9 mouse cellular contexts compared by ENCODE assay signal in the genomic region with DNA sequence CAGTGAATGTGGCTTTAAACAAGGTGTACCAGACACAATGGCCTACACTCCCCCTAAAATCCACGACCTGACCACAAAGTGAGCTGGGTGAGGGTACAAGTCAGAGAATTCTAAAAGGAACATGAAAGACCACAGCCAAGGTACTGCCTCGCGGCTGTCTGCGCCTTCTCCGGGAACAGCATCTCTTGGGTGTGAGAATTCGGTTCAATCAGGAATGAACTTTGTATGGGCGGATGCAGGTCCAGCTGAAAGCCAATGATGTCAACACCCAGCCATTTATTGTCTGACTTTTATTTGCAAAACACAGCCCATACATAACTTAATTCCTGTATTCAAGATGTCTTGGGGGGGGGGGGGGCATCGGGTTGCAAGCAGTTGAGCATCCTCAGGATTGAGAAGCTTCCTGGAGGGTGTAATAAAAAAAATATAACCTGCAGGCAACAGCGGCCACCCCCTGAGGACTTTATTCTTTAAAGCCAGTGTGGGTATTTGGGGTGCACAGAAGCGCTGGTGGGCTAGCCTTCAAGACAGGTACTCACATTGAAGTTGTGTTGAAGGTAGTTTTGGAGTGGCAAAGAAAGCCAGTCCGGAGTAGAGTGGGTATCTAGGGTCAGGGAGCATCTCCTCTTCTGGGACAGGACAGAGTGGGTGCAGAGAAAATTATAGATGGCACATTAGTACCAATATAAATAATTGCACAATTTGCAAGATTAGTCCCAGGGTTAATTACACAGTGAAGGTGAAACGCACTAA. TPM values are rescaled to one million over a fixed set of nuclear protein-coding genes. Genes with fewer than 3 reads are reported as not detected.
DNase-seq lines count a peak whose midpoint lies in the region; ATAC-seq and TF ChIP-seq lines count a peak whose summit lies in the region.
"Had no signal": no experiment of that assay in that cellular context is flagged by ENCODE, and none has a peak within 500 bp of the region (broad histone marks: within the 10 kb centered on the region; RNA-seq: fewer than 3 reads in every experiment).

No protein-coding gene starts in this region.

- intact Hi-C loops in heart, adult 2 months (cut with DNase I) = loop anchor here (2.0 to 5.0 kb wide), 2 partner anchors 36 to 38 kb away; partner anchors contain the start of gene Neu1
- intact Hi-C loops in heart, postnatal 36 days (cut with DNase I) = loop anchor here (2.0 to 10.0 kb wide), 3 partner anchors 36 to 896 kb away; partner anchors contain the start of gene Ddx39b

- no peak for TF ChIP-seq POLR2A in heart, adult 2 months (IDR thresholded peaks at IDR 0.05; ENCODE audit: insufficient read depth, low read depth, low read length)

- no peaks in the 10 kb centered on the region for H3K9me3 ChIP-seq in E14TG2a.4 (ENCODE audit: low read length)
- no peaks in the 10 kb centered on the region for H3K9me3 ChIP-seq in forebrain, embryonic 14.5 days (replicated peaks; ENCODE audit: control insufficient read depth, low read length)
- H3K9me3 ChIP-seq in liver, embryonic 14.5 days (ENCODE audit: control insufficient read depth, low read length) = no peaks in the 10 kb centered on the region

- H3K4me2 ChIP-seq in forebrain, embryonic 14.5 days (ENCODE audit: low read length) = peak overlapping the region; percentile 83
- H3K4me2 ChIP-seq in liver, embryonic 14.5 days (ENCODE audit: low read depth) = peak overlapping the region; percentile 96

- H3K4me1 ChIP-seq in heart, adult 2 months (ENCODE audit: control insufficient read depth, insufficient read depth, low read length) = peaks cover 5% of the 10 kb centered on the region
- H3K4me1 ChIP-seq in E14TG2a.4 (replicated peaks; ENCODE audit: low read depth, low read length) = peaks cover 66% of the 10 kb centered on the region
- peaks cover 23% of the 10 kb centered on the region for H3K4me1 ChIP-seq in forebrain, embryonic 14.5 days (ENCODE audit: control insufficient read depth, insufficient read depth, low read length)
- H3K4me1 ChIP-seq in liver, embryonic 14.5 days (replicated peaks; ENCODE audit: control insufficient read depth in 2 of 2, insufficient read depth in 2 of 2, low read length in 1 of 2) = peaks cover 9 to 18% of the 10 kb centered on the region in 2 experiments

- peak overlapping the region; percentile 82 for H3K27ac ChIP-seq in heart, adult 2 months
- peak overlapping the region; percentile 93 for H3K27ac ChIP-seq in forebrain, embryonic 14.5 days (ENCODE audit: low read depth, low read length)
- H3K27ac ChIP-seq in liver, embryonic 14.5 days = peak overlapping the region; percentile 46

- peak overlapping the region; percentile 64; the same call in 1 of the 2 replicates for H3K4me3 ChIP-seq in heart, adult 2 months
- peak overlapping the region; percentile 86 for H3K4me3 ChIP-seq in E14TG2a.4 (replicated peaks; ENCODE audit: low read length)
- H3K4me3 ChIP-seq in forebrain, embryonic 14.5 days (ENCODE audit: low read depth, low read length) = peak overlapping the region; percentile 84
- peak overlapping the region; percentile 66 to 68 for H3K4me3 ChIP-seq in liver, embryonic 14.5 days (ENCODE audit: insufficient read depth in 1 of 2, low read depth in 2 of 2, low read length in 2 of 2)

- H3K27me3 ChIP-seq in heart, adult 2 months (ENCODE audit: control insufficient read depth, insufficient read depth, low read length) = no peaks in the 10 kb centered on the region
- 0 out of 2 replicates have a peak, but pooled peaks cover 4% of the 10 kb centered on the region for H3K27me3 ChIP-seq in E14TG2a.4 (ENCODE audit: insufficient read depth, low read length)
- no peaks in the 10 kb centered on the region for H3K27me3 ChIP-seq in forebrain, embryonic 14.5 days (replicated peaks; ENCODE audit: control insufficient read depth, insufficient read depth, low read length)
- no peaks in the 10 kb centered on the region for H3K27me3 ChIP-seq in liver, embryonic 14.5 days (ENCODE audit: control insufficient read depth, insufficient read depth, low read length)

- no peaks in the 10 kb centered on the region for H3K36me3 ChIP-seq in heart, adult 2 months (ENCODE audit: control insufficient read depth, insufficient read depth, low read length)
- peaks cover 9% of the 10 kb centered on the region; the same call in 1 of the 2 replicates for H3K36me3 ChIP-seq in E14TG2a.4 (ENCODE audit: insufficient read depth, low read length)
- H3K36me3 ChIP-seq in forebrain, embryonic 14.5 days (ENCODE audit: control insufficient read depth, insufficient read depth, low read length) = peaks cover 9% of the 10 kb centered on the region
- no peaks in the 10 kb centered on the region for H3K36me3 ChIP-seq in liver, embryonic 14.5 days (replicated peaks; ENCODE audit: control insufficient read depth, insufficient read depth, low read depth)

- no peak for TF ChIP-seq EP300 in heart, adult 2 months (IDR thresholded peaks at IDR 0.05; ENCODE audit: insufficient read depth, low read depth, low read length)
- TF ChIP-seq EP300 in liver, embryonic 14.5 days (IDR thresholded peaks at IDR 0.05; ENCODE audit: low read depth) = no peak

- ATAC-seq in forebrain, embryonic 14.5 days = no peak
- ATAC-seq in liver, embryonic 14.5 days (ENCODE audit: insufficient read depth) = no peak

- no peak for TF ChIP-seq CTCF in heart, adult 2 months (IDR thresholded peaks at IDR 0.05)
- no peak for TF ChIP-seq CTCF in E14TG2a.4 (conservative IDR thresholded peaks at IDR 0.05; ENCODE audit: low read length)
- TF ChIP-seq CTCF in liver, embryonic 14.5 days (IDR thresholded peaks at IDR 0.05; ENCODE audit: low read depth) = no peak

- WGBS in heart, adult 2 months = 77% methylated on average over 12 of the region's 12 CpGs
- 67% methylated on average over 12 of the region's 12 CpGs for WGBS in forebrain, embryonic 14.5 days
- 75% methylated on average over 12 of the region's 12 CpGs for WGBS in liver, embryonic 14.5 days (ENCODE audit: insufficient replicate concordance)

- H3K9ac ChIP-seq in heart, adult 2 months (ENCODE audit: low read depth, low read length) = no peak overlapping the region
- peak overlapping the region; percentile 44 for H3K9ac ChIP-seq in forebrain, embryonic 14.5 days (ENCODE audit: low read length)
- peak overlapping the region; percentile 39; the same call in 1 of the 2 replicates for H3K9ac ChIP-seq in liver, embryonic 14.5 days (replicated peaks)

- no peak for DNase-seq in heart, adult 2 months
- DNase-seq in heart, postnatal 36 days = no peak
- no peak for DNase-seq in forebrain, embryonic 14.5 days (ENCODE audit: low spot score)
- DNase-seq in liver, embryonic 14.5 days (ENCODE audit: low read depth in 3 of 3, low spot score in 3 of 3) = no peak
- DNase-seq in adrenal gland, adult 8-10 months = no peak
- no peak for DNase-seq in urinary bladder, postnatal 36 days (ENCODE audit: low spot score in 2 of 2)
- DNase-seq in cerebellum, adult 8-10 months = no peak

- no peaks in the 10 kb centered on the region for H3K79me2 ChIP-seq in heart, adult 2 months (replicated peaks; ENCODE audit: control insufficient read depth, insufficient read depth, low read length)

RNA-seq across cellular contexts. Expression of gene C2, which starts 4.8 kb away (rescaled TPM):
- 1 to 10 TPM; 1.8 to 3.1 TPM for total RNA-seq in heart, adult 2 months (2021)
- polyA plus RNA-seq in heart, adult 2 months (2012; rRNA removed) = 4.5 and 8.1 TPM in 2 replicates
- 1 to 10 TPM; 3.1 to 4.4 TPM for total RNA-seq in heart, postnatal 36 days (2021)
- polyA plus RNA-seq in forebrain, embryonic 14.5 days (2014; fragmentation: Nextera tagmentation; extraction: Ambion mirVana) = 1.3 and 1.4 TPM in 2 replicates
- polyA plus RNA-seq in liver, embryonic 14.5 days (2012; rRNA removed) = 14.6 and 15.6 TPM in 2 replicates
- polyA plus RNA-seq in liver, embryonic 14.5 days (2014; fragmentation: Nextera tagmentation; extraction: Ambion mirVana) = 14.1 and 15.8 TPM in 2 replicates
- total RNA-seq in adrenal gland, adult 8-10 months (2022) = 100 to 1,000 TPM in 3 of 4 experiments, 10 to 100 TPM in 1; 86.8 to 164 (median 129) TPM

RNA-seq across cellular contexts. Expression of gene Ehmt2, which starts 5.0 kb away (rescaled TPM):
- total RNA-seq in heart, adult 2 months (2021) = 10 to 100 TPM; 38.0 to 42.6 TPM
- 61.6 and 64.0 TPM in 2 replicates for polyA plus RNA-seq in heart, adult 2 months (2012; rRNA removed)
- 10 to 100 TPM; 44.6 to 49.8 TPM for total RNA-seq in heart, postnatal 36 days (2021)
- 62.5 and 76.9 TPM in 2 replicates for polyA plus RNA-seq in forebrain, embryonic 14.5 days (2014; fragmentation: Nextera tagmentation; extraction: Ambion mirVana)
- 28.5 and 29.7 TPM in 2 replicates for polyA plus RNA-seq in liver, embryonic 14.5 days (2012; rRNA removed)
- polyA plus RNA-seq in liver, embryonic 14.5 days (2014; fragmentation: Nextera tagmentation; extraction: Ambion mirVana) = 10.2 TPM in 2 replicates
- total RNA-seq in adrenal gland, adult 8-10 months (2022) = 100 to 1,000 TPM; 148 to 179 (median 173) TPM

RNA-seq across cellular contexts. Expression of gene Gm20547, which starts 11.4 kb away (rescaled TPM):
- total RNA-seq in heart, adult 2 months (2021) = not detected
- not detected in 2 replicates for polyA plus RNA-seq in heart, adult 2 months (2012; rRNA removed)
- not detected for total RNA-seq in heart, postnatal 36 days (2021)
- polyA plus RNA-seq in forebrain, embryonic 14.5 days (2014; fragmentation: Nextera tagmentation; extraction: Ambion mirVana) = 0.28 TPM in 1 of 2 replicates, not detected in the other
- polyA plus RNA-seq in liver, embryonic 14.5 days (2012; rRNA removed) = 0.02 TPM in 2 replicates
- not detected in 2 replicates for polyA plus RNA-seq in liver, embryonic 14.5 days (2014; fragmentation: Nextera tagmentation; extraction: Ambion mirVana)
- under 1 TPM in 1 of 4 experiments, not detected in 3; 0.89 TPM for total RNA-seq in adrenal gland, adult 8-10 months (2022)
- total RNA-seq: layer of hippocampus, postnatal 25 days had no signal

RNA-seq across cellular contexts. Expression of gene Zbtb12, which starts 14.0 kb away (rescaled TPM):
- total RNA-seq in heart, adult 2 months (2021) = 1 to 10 TPM; 7.9 to 9.0 TPM
- polyA plus RNA-seq in heart, adult 2 months (2012; rRNA removed) = 10.0 and 11.0 TPM in 2 replicates
- 1 to 10 TPM; 7.5 to 7.7 TPM for total RNA-seq in heart, postnatal 36 days (2021)
- 3.5 and 3.8 TPM in 2 replicates for polyA plus RNA-seq in forebrain, embryonic 14.5 days (2014; fragmentation: Nextera tagmentation; extraction: Ambion mirVana)
- 5.1 and 6.2 TPM in 2 replicates for polyA plus RNA-seq in liver, embryonic 14.5 days (2012; rRNA removed)
- polyA plus RNA-seq in liver, embryonic 14.5 days (2014; fragmentation: Nextera tagmentation; extraction: Ambion mirVana) = 0.10 and 0.14 TPM in 2 replicates
- total RNA-seq in adrenal gland, adult 8-10 months (2022) = 10 to 100 TPM; 15.0 to 21.0 (median 18.0) TPM

RNA-seq across cellular contexts. Expression of gene Slc44a4, which starts 21.0 kb away (rescaled TPM):
- not detected for total RNA-seq in heart, adult 2 months (2021)
- 1.1 TPM in 1 of 2 replicates, not detected in the other for polyA plus RNA-seq in heart, adult 2 months (2012; rRNA removed)
- not detected for total RNA-seq in heart, postnatal 36 days (2021)
- polyA plus RNA-seq in forebrain, embryonic 14.5 days (2014; fragmentation: Nextera tagmentation; extraction: Ambion mirVana) = not detected in 2 replicates
- 1.0 and 1.6 TPM in 2 replicates for polyA plus RNA-seq in liver, embryonic 14.5 days (2012; rRNA removed)
- polyA plus RNA-seq in liver, embryonic 14.5 days (2014; fragmentation: Nextera tagmentation; extraction: Ambion mirVana) = 2.5 and 2.7 TPM in 2 replicates
- 1 to 10 TPM in 2 of 4 experiments, under 1 TPM in 2; 0.73 to 1.8 (median 1.1) TPM for total RNA-seq in adrenal gland, adult 8-10 months (2022)

Comparison
In these comparisons a context has a peak if more than half of its experiments do, and no peak if none do; other contexts are left out.
1. RNA of gene C2, which starts 4.8 kb away (total RNA-seq): 86.8 to 164 TPM in adrenal gland, adult 8-10 months; 3.1 to 4.4 TPM in heart, postnatal 36 days and 1.8 to 3.1 TPM in heart, adult 2 months; every median in the first group is over 10 times any median in the second.
2. Peak in every context shown above with its lines, with median percentiles within 50 percentile points of each other: H3K27ac ChIP-seq and H3K4me3 ChIP-seq.